Mouse (Mus musculus) adrenal gland, adult 2 months (tissue): ENCODE data around the gene Ctxn2. TPM values are rescaled to one million over a fixed set of nuclear protein-coding genes. Genes with fewer than 3 reads are reported as not detected.

Experiments
- DNase-seq: peaks from one replicate; pipeline ENCODE4 v3.0.0; 2021
- polyA plus RNA-seq: library from polyadenylated mRNA; depleted of rRNA; stranded (reverse); fragments of >200 nt; gene quantifications from 2 replicates; pipeline ENCODE4 v1.2.3, GENCODE M21; 2012; rRNA removed
- total RNA-seq, 2 experiments: library from RNA; stranded (reverse); gene quantifications; 2 replicates each; pipeline ENCODE4 v1.2.3; 2021

Gene Ctxn2
- total and polyA plus RNA-seq, 3 experiments: not detected

- DNase-seq: no peak
Measured at GRCm38 (mm10) chr2:125196771-125197170, 60.3 kb downstream of the Ctxn2 start.

Other genes starting within 250 kb of the Ctxn2 start
- gene Slc24a5, start 68.6 kb upstream of the Ctxn2 start, total RNA-seq: not detected
- 0.07 TPM in 1 of 2 replicates, not detected in the other for gene Slc24a5, start 68.6 kb upstream of the Ctxn2 start, polyA plus RNA-seq
- 10 to 100 TPM; 18.2 to 29.2 TPM for gene Myef2, start 13.0 kb upstream of the Ctxn2 start, total RNA-seq
- 13.0 and 16.1 TPM in 2 replicates for gene Myef2, start 13.0 kb upstream of the Ctxn2 start, polyA plus RNA-seq
- not detected for gene Slc12a1, start 15.8 kb downstream of the Ctxn2 start, total RNA-seq
- gene Slc12a1, start 15.8 kb downstream of the Ctxn2 start, polyA plus RNA-seq: not detected in 2 replicates
- gene Dut, start 110.5 kb downstream of the Ctxn2 start, total RNA-seq: 10 to 100 TPM; 15.7 to 23.6 TPM
- 50.0 and 66.9 TPM in 2 replicates for gene Dut, start 110.5 kb downstream of the Ctxn2 start, polyA plus RNA-seq